Mouse (Mus musculus): ENCODE data around the gene Bbx. TPM values are rescaled to one million over a fixed set of nuclear protein-coding genes. Genes with fewer than 3 reads are reported as not detected.

Gene Bbx
- total and polyA plus RNA-seq, 3 experiments, result 3.6 to 14.7 (median 13.4) TPM

GRCm38 (mm10) chr16:50201546-50202151 lies 230.5 kb downstream of the Bbx start:
- Histone ChIP-seq H3K9ac (ENCODE audit: low read depth, low read length) (no peak overlapping the region), H3K36me3 (ENCODE audit: control insufficient read depth, insufficient read depth, low read length) (no peaks in the 10 kb centered on the region), H3K27ac (no peak overlapping the region), H3K4me1 (ENCODE audit: control insufficient read depth, insufficient read depth, low read length) (no peaks in the 10 kb centered on the region), H3K27me3 (ENCODE audit: control insufficient read depth, insufficient read depth, low read length) (no peaks in the 10 kb centered on the region), H3K79me2 (replicated peaks; ENCODE audit: control insufficient read depth, insufficient read depth, low read length) (no peaks in the 10 kb centered on the region), H3K4me3 (no peak overlapping the region)
- peak; percentile 75 for TF ChIP-seq CTCF (IDR thresholded peaks at IDR 0.05)
- no peak for TF ChIP-seq POLR2A (IDR thresholded peaks at IDR 0.05; ENCODE audit: insufficient read depth, low read depth, low read length)
- TF ChIP-seq EP300 (IDR thresholded peaks at IDR 0.05; ENCODE audit: insufficient read depth, low read depth, low read length), result no peak
- intact Hi-C loops (cut with DNase I), result loop anchor here (5.0 kb wide), 1 partner anchor 536 kb away; no protein-coding TSS in a partner anchor
- peak; percentile 22 to 49 for DNase-seq
- 89% methylated on average over 7 of the region's 7 CpGs for WGBS

GRCm38 (mm10) chr16:50200214-50200613 lies 232.0 kb downstream of the Bbx start:
- DNase-seq, result no peak
- H3K27ac ChIP-seq, result no peak overlapping the region
- no peaks in the 10 kb centered on the region for H3K27me3 ChIP-seq (ENCODE audit: control insufficient read depth, insufficient read depth, low read length)
- no peak for TF ChIP-seq EP300 (IDR thresholded peaks at IDR 0.05; ENCODE audit: insufficient read depth, low read depth, low read length)
- no peak for TF ChIP-seq POLR2A (IDR thresholded peaks at IDR 0.05; ENCODE audit: insufficient read depth, low read depth, low read length)
- TF ChIP-seq CTCF (IDR thresholded peaks at IDR 0.05), result no peak
- no peak overlapping the region for H3K9ac ChIP-seq (ENCODE audit: low read depth, low read length)
- no peaks in the 10 kb centered on the region for H3K36me3 ChIP-seq (ENCODE audit: control insufficient read depth, insufficient read depth, low read length)
- WGBS, result 96% methylated on average over 15 of the region's 15 CpGs
- H3K4me3 ChIP-seq, result no peak overlapping the region
- H3K4me1 ChIP-seq (ENCODE audit: control insufficient read depth, insufficient read depth, low read length), result no peaks in the 10 kb centered on the region
- no peaks in the 10 kb centered on the region for H3K79me2 ChIP-seq (replicated peaks; ENCODE audit: control insufficient read depth, insufficient read depth, low read length)
- intact Hi-C loops (cut with DNase I), result loop anchor here (5.0 kb wide), 1 partner anchor 537 kb away; no protein-coding TSS in a partner anchor

- 82% methylated on average over 4 of the region's 4 CpGs for WGBS
- H3K27me3 ChIP-seq (ENCODE audit: control insufficient read depth, insufficient read depth, low read length), result no peaks in the 10 kb centered on the region
- DNase-seq, result no peak
- no peak overlapping the region for H3K9ac ChIP-seq (ENCODE audit: low read depth, low read length)
- no peaks in the 10 kb centered on the region for H3K4me1 ChIP-seq (ENCODE audit: control insufficient read depth, insufficient read depth, low read length)
- no peaks in the 10 kb centered on the region for H3K79me2 ChIP-seq (replicated peaks; ENCODE audit: control insufficient read depth, insufficient read depth, low read length)
- TF ChIP-seq POLR2A (IDR thresholded peaks at IDR 0.05; ENCODE audit: insufficient read depth, low read depth, low read length) (no peak), EP300 (IDR thresholded peaks at IDR 0.05; ENCODE audit: insufficient read depth, low read depth, low read length) (no peak), CTCF (IDR thresholded peaks at IDR 0.05) (no peak)
- intact Hi-C loops (cut with DNase I), result no loop called here
- H3K36me3 ChIP-seq (ENCODE audit: control insufficient read depth, insufficient read depth, low read length), result no peaks in the 10 kb centered on the region
- no peak overlapping the region for H3K27ac ChIP-seq
- H3K4me3 ChIP-seq, result no peak overlapping the region
Measured at GRCm38 (mm10) chr16:50196118-50196517, 236.1 kb downstream of the Bbx start.

GRCm38 (mm10) chr16:50192626-50193025 lies 239.6 kb downstream of the Bbx start:
- intact Hi-C loops (cut with DNase I), result no loop called here
- TF ChIP-seq EP300 (IDR thresholded peaks at IDR 0.05; ENCODE audit: insufficient read depth, low read depth, low read length) (no peak), POLR2A (IDR thresholded peaks at IDR 0.05; ENCODE audit: insufficient read depth, low read depth, low read length) (no peak), CTCF (IDR thresholded peaks at IDR 0.05) (no peak)

GRCm38 (mm10) chr16:50189108-50189507 lies 243.1 kb downstream of the Bbx start:
- TF ChIP-seq POLR2A (IDR thresholded peaks at IDR 0.05; ENCODE audit: insufficient read depth, low read depth, low read length) (no peak), CTCF (IDR thresholded peaks at IDR 0.05) (no peak), EP300 (IDR thresholded peaks at IDR 0.05; ENCODE audit: insufficient read depth, low read depth, low read length) (no peak)
- H3K27ac ChIP-seq, result no peak overlapping the region
- WGBS, result 72% methylated on average over 6 of the region's 6 CpGs
- H3K36me3 ChIP-seq (ENCODE audit: control insufficient read depth, insufficient read depth, low read length), result no peaks in the 10 kb centered on the region
- no peak overlapping the region for H3K4me3 ChIP-seq
- peaks cover 2% of the 10 kb centered on the region; the same call in 1 of the 2 replicates for H3K4me1 ChIP-seq (ENCODE audit: control insufficient read depth, insufficient read depth, low read length)
- H3K79me2 ChIP-seq (replicated peaks; ENCODE audit: control insufficient read depth, insufficient read depth, low read length), result no peaks in the 10 kb centered on the region
- intact Hi-C loops (cut with DNase I), result no loop called here
- H3K9ac ChIP-seq (ENCODE audit: low read depth, low read length), result no peak overlapping the region
- no peak for DNase-seq
- H3K27me3 ChIP-seq (ENCODE audit: control insufficient read depth, insufficient read depth, low read length), result no peaks in the 10 kb centered on the region

More at GRCm38 (mm10) chr16:50192626-50193025, 239.6 kb downstream of the Bbx start:
- H3K4me1 ChIP-seq (ENCODE audit: control insufficient read depth, insufficient read depth, low read length), result no peaks in the 10 kb centered on the region
- no peak for DNase-seq
- 97% methylated on average over 1 of the region's 1 CpGs for WGBS
- no peak overlapping the region for H3K9ac ChIP-seq (ENCODE audit: low read depth, low read length)
- H3K27ac ChIP-seq, result no peak overlapping the region
- no peaks in the 10 kb centered on the region for H3K36me3 ChIP-seq (ENCODE audit: control insufficient read depth, insufficient read depth, low read length)
- no peaks in the 10 kb centered on the region for H3K79me2 ChIP-seq (replicated peaks; ENCODE audit: control insufficient read depth, insufficient read depth, low read length)
- no peak overlapping the region for H3K4me3 ChIP-seq
- H3K27me3 ChIP-seq (ENCODE audit: control insufficient read depth, insufficient read depth, low read length), result no peaks in the 10 kb centered on the region

GRCm38 (mm10) chr16:50186604-50187003 lies 245.6 kb downstream of the Bbx start:
- DNase-seq, result no peak
- H3K4me3 ChIP-seq, result no peak overlapping the region
- peaks cover 2% of the 10 kb centered on the region; the same call in 1 of the 2 replicates for H3K4me1 ChIP-seq (ENCODE audit: control insufficient read depth, insufficient read depth, low read length)
- no peaks in the 10 kb centered on the region for H3K36me3 ChIP-seq (ENCODE audit: control insufficient read depth, insufficient read depth, low read length)
- H3K27ac ChIP-seq, result no peak overlapping the region
- 58% methylated on average over 6 of the region's 6 CpGs for WGBS
- TF ChIP-seq EP300 (IDR thresholded peaks at IDR 0.05; ENCODE audit: insufficient read depth, low read depth, low read length), result no peak
- no peak for TF ChIP-seq POLR2A (IDR thresholded peaks at IDR 0.05; ENCODE audit: insufficient read depth, low read depth, low read length)
- TF ChIP-seq CTCF (IDR thresholded peaks at IDR 0.05), result no peak
- H3K79me2 ChIP-seq (replicated peaks; ENCODE audit: control insufficient read depth, insufficient read depth, low read length), result no peaks in the 10 kb centered on the region
- H3K9ac ChIP-seq (ENCODE audit: low read depth, low read length), result no peak overlapping the region
- intact Hi-C loops (cut with DNase I), result no loop called here
- no peaks in the 10 kb centered on the region for H3K27me3 ChIP-seq (ENCODE audit: control insufficient read depth, insufficient read depth, low read length)
